Mouse (Mus musculus): ENCODE results near the gene Gzmk. TPM values are rescaled to one million over a fixed set of nuclear protein-coding genes. Genes with fewer than 3 reads are reported as not detected.

Gene Gzmk
- polyA plus RNA-seq, 1 experiment from 2014 or later: not detected

GRCm38 (mm10) chr13:113139597-113139996 lies 86.1 kb downstream of the Gzmk start:
- ATAC-seq (ENCODE audit: insufficient read depth, low FRiP score, low read depth): no peak
- H3K4me2 ChIP-seq: no peak overlapping the region
- H3K36me3 ChIP-seq: no peaks in the 10 kb centered on the region
- no peaks in the 10 kb centered on the region for H3K4me1 ChIP-seq
- no peaks in the 10 kb centered on the region for H3K27me3 ChIP-seq (replicated peaks)
- H3K27ac ChIP-seq: no peak overlapping the region
- H3K9ac ChIP-seq: no peak overlapping the region
- 82% methylated on average over 1 of the region's 1 CpGs for WGBS
- no peak overlapping the region for H3K4me3 ChIP-seq (replicated peaks)
- no peaks in the 10 kb centered on the region for H3K9me3 ChIP-seq

- Histone ChIP-seq H3K4me1 (no peaks in the 10 kb centered on the region), H3K9me3 (no peaks in the 10 kb centered on the region), H3K36me3 (no peaks in the 10 kb centered on the region), H3K27me3 (replicated peaks) (no peaks in the 10 kb centered on the region), H3K9ac (no peak overlapping the region), H3K27ac (no peak overlapping the region), H3K4me3 (replicated peaks) (no peak overlapping the region), H3K4me2 (no peak overlapping the region)
- no peak for ATAC-seq (ENCODE audit: insufficient read depth, low FRiP score, low read depth)
- WGBS: 80% methylated on average over 1 of the region's 1 CpGs
These were observed 95.7 kb downstream of the Gzmk start for GRCm38 (mm10) chr13:113129974-113130373.

Other genes with a start within 250 kb of the Gzmk start
- 0.50 and 0.67 TPM in 2 replicates for gene Ccno, start 238.1 kb downstream of the Gzmk start, polyA plus RNA-seq (2015; fragmentation: Nextera tagmentation; extraction: Ambion mirVana)
- 0.21 and 0.35 TPM in 2 replicates for gene Mcidas, start 232.1 kb downstream of the Gzmk start, polyA plus RNA-seq (2015; fragmentation: Nextera tagmentation; extraction: Ambion mirVana)
- gene Cdc20b, start 190.8 kb downstream of the Gzmk start, polyA plus RNA-seq (2015; fragmentation: Nextera tagmentation; extraction: Ambion mirVana): not detected in 2 replicates
- 137 and 143 TPM in 2 replicates for gene Gpx8, start 179.5 kb downstream of the Gzmk start, polyA plus RNA-seq (2015; fragmentation: Nextera tagmentation; extraction: Ambion mirVana)
- 1.3 and 1.8 TPM in 2 replicates for gene Gzma, start 124.9 kb downstream of the Gzmk start, polyA plus RNA-seq (2015; fragmentation: Nextera tagmentation; extraction: Ambion mirVana)
- gene Esm1, start 16.2 kb downstream of the Gzmk start, polyA plus RNA-seq (2015; fragmentation: Nextera tagmentation; extraction: Ambion mirVana): 3.1 and 4.2 TPM in 2 replicates
- gene BC067074, start 67.3 kb upstream of the Gzmk start, polyA plus RNA-seq (2015; fragmentation: Nextera tagmentation; extraction: Ambion mirVana): 3.5 and 5.0 TPM in 2 replicates